Mouse (Mus musculus) 416B (cell line): ENCODE results near the gene Dnttip1.

Experiments used
- DNase-seq: peaks from one replicate; pipeline ENCODE4 v3.0.0; 2011; ENCODE audit warnings: low read depth

Dnttip1 gene

GRCm38 (mm10) chr2:164754800-164755199, 9.0 kb downstream of the Dnttip1 start:
- DNase-seq: no peak

- DNase-seq: no peak
These were observed 12.1 kb downstream of the Dnttip1 start for GRCm38 (mm10) chr2:164757841-164758240.

- no peak for DNase-seq
These were observed 12.9 kb downstream of the Dnttip1 start for GRCm38 (mm10) chr2:164758692-164759091.

GRCm38 (mm10) chr2:164760059-164760833, 14.5 kb downstream of the Dnttip1 start:
- peak; percentile 54 for DNase-seq

GRCm38 (mm10) chr2:164761502-164761901, 15.7 kb downstream of the Dnttip1 start:
- no peak for DNase-seq

- DNase-seq: no peak
These were observed 16.2 kb downstream of the Dnttip1 start for GRCm38 (mm10) chr2:164761971-164762370.

- no peak for DNase-seq
These were observed 16.8 kb downstream of the Dnttip1 start for GRCm38 (mm10) chr2:164762593-164762992.

- no peak for DNase-seq
These were observed 20.1 kb downstream of the Dnttip1 start for GRCm38 (mm10) chr2:164765841-164766240.

GRCm38 (mm10) chr2:164767812-164768540, 22.2 kb downstream of the Dnttip1 start:
- DNase-seq: no peak

- DNase-seq: peak; percentile 99
These were observed 23.7 kb downstream of the Dnttip1 start, which contains the start of gene Ube2c for GRCm38 (mm10) chr2:164769258-164770037. Gene Ube2c, plus strand, starts transcription at chr2:164769898.

- peak; percentile 41 for DNase-seq
These were observed 24.5 kb downstream of the Dnttip1 start for GRCm38 (mm10) chr2:164770279-164770678.

GRCm38 (mm10) chr2:164771123-164771522, 25.3 kb downstream of the Dnttip1 start:
- DNase-seq: peak; percentile 54

- no peak for DNase-seq
These were observed 27.6 kb downstream of the Dnttip1 start for GRCm38 (mm10) chr2:164773229-164773988.

- no peak for DNase-seq
These were observed 28.2 kb downstream of the Dnttip1 start for GRCm38 (mm10) chr2:164773989-164774364.

GRCm38 (mm10) chr2:164776130-164776529, 30.3 kb downstream of the Dnttip1 start:
- no peak for DNase-seq

GRCm38 (mm10) chr2:164776801-164777200, 31.0 kb downstream of the Dnttip1 start:
- DNase-seq: no peak

GRCm38 (mm10) chr2:164777246-164778014, 31.6 kb downstream of the Dnttip1 start:
- DNase-seq: no peak

GRCm38 (mm10) chr2:164778015-164778287, 32.2 kb downstream of the Dnttip1 start:
- no peak for DNase-seq

- no peak for DNase-seq
These were observed 33.0 kb downstream of the Dnttip1 start for GRCm38 (mm10) chr2:164778809-164779208.

GRCm38 (mm10) chr2:164779481-164780086, 33.8 kb downstream of the Dnttip1 start, which contains the start of gene Tnnc2:
Gene Tnnc2, minus strand, starts transcription at chr2:164779967.
- no peak for DNase-seq

GRCm38 (mm10) chr2:164781876-164782275, 36.1 kb downstream of the Dnttip1 start:
- DNase-seq: no peak
